Mouse (Mus musculus): ENCODE results near the gene Lcp2.
"Not testable (repeated sequence)": the region's sequence is repeated elsewhere in the genome, so short reads cannot be mapped to it uniquely, and the experiment has no call there.

Gene Lcp2

DNA sequence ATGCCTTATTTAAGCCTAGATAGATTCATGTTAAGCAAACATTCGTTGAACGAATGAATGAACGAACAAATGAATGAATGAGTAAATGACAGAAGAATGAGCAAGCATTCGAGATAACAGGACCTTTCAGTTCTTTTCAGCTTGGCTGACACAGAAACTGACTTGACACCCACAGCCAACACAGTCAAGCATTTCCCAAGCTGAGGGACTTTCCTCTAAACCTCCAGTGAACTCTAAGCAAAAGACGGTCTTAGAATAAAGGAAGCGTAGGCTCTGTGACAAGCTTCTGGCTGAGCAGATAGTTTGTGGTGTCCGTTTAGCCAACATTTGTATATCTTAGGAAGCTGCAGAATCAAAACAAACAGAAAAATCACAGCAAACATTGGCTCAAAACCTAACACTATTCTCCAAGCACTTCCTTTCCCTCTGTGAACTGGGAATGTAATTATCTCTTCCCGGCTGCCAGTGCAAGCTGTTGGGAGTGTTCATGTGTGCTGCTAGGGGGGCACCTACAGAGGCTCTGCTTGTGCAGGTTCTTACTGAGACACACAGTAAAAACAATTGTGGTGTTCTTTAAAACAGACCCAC, 39.5 kb downstream of the Lcp2 start:
- no peak for DNase-seq (ENCODE audit: low spot score in 2 of 2)

DNA sequence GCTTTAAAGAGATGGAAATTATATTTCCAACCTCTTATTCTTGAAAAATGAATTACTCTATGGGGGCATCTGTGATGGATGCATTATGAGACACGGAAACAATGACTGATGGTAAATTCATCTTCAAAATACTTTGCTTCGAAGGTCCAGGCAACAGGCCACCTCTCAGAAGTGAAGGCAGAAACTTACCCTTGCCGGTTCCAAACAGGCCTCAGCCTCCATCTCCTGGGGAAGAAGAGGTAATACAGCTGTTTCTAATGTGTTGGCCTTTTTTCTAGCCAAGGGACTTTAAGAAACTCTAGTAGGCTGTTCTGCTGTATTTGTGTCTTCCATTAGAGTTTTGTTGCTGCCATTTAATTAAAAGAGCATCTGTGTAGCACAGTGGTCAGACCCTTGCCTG, 40.3 kb downstream of the Lcp2 start:
- no peak for DNase-seq (ENCODE audit: low spot score in 2 of 2)

- no peak for DNase-seq (ENCODE audit: low spot score in 2 of 2)
Observed at GRCm38 (mm10) chr11:34098422-34098821, 51.7 kb downstream of the Lcp2 start, which contains the start of gene 4930469K13Rik. 4930469K13Rik (minus strand) TSS chr11:34098554.

- DNase-seq (ENCODE audit: low spot score in 2 of 2), result no peak
Observed at GRCm38 (mm10) chr11:34101827-34102226, 55.1 kb downstream of the Lcp2 start.

- no peak for DNase-seq (ENCODE audit: low spot score in 2 of 2)
Observed at GRCm38 (mm10) chr11:34104919-34105318, 58.2 kb downstream of the Lcp2 start.

DNA sequence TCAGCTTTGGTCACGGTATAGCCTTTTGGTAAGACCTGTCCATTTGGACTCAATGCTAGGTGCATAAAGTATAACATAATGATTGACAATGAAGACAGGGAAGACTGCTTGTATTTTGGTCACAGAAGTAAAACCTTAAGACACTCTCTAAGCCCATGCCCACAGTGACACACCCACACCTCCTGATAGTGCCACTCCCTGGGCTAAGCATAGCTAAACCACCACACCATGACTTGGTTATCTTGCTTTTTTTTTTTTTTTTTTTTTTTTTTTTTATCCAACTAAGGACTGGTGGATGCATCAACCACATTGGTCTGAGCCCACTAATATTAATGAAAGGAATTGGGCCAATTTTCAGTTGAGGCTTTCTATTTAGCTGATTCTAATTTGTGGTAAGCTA, 62.5 kb downstream of the Lcp2 start:
- no peak for DNase-seq (ENCODE audit: low spot score in 2 of 2)

GRCm38 (mm10) chr11:34111940-34112339, 65.2 kb downstream of the Lcp2 start:
- no peak for DNase-seq (ENCODE audit: low spot score in 2 of 2)

- DNase-seq (ENCODE audit: low spot score in 2 of 2), result no peak
Observed at GRCm38 (mm10) chr11:34112781-34113380, 66.2 kb downstream of the Lcp2 start.

DNA sequence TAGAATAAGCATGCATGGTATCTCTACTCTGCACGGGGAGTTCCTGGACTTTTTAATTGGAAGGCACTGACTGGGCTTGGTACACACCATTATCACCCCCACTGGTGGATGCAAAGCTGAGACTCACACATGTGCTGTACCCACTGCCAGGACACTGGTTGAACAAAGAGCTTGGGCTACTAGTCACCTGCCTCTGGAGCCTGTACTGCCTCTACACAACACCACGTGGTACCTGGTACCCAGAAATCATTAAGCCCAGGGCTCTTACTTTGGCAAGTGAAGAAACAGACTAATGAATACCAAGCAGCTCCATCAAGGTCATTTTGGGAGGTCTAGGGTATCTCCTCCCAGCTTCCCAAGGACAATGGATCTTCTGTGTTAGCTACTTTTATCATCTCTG, 67.0 kb downstream of the Lcp2 start:
- no peak for DNase-seq (ENCODE audit: low spot score in 2 of 2)

GRCm38 (mm10) chr11:34116572-34117135, 69.9 kb downstream of the Lcp2 start:
- DNase-seq (ENCODE audit: low spot score in 2 of 2), result no peak

GRCm38 (mm10) chr11:34117581-34117980, 70.9 kb downstream of the Lcp2 start:
- no peak for DNase-seq (ENCODE audit: low spot score in 2 of 2)

- DNase-seq (ENCODE audit: low spot score in 2 of 2), result no peak
Observed at GRCm38 (mm10) chr11:34118319-34118718, 71.6 kb downstream of the Lcp2 start.

- DNase-seq (ENCODE audit: low spot score in 2 of 2), result no peak
Observed at GRCm38 (mm10) chr11:34123147-34123546, 76.4 kb downstream of the Lcp2 start.

GRCm38 (mm10) chr11:34124852-34125251, 78.1 kb downstream of the Lcp2 start:
- DNase-seq (ENCODE audit: low spot score in 2 of 2), result no peak

GRCm38 (mm10) chr11:34125727-34126126, 79.0 kb downstream of the Lcp2 start:
- not testable (repeated sequence) for DNase-seq (ENCODE audit: low spot score in 2 of 2)

- no peak for DNase-seq (ENCODE audit: low spot score in 2 of 2)
Observed at GRCm38 (mm10) chr11:34128412-34128811, 81.7 kb downstream of the Lcp2 start.

- no peak for DNase-seq (ENCODE audit: low spot score in 2 of 2)
Observed at GRCm38 (mm10) chr11:34139296-34139695, 92.6 kb downstream of the Lcp2 start.
